Mouse (Mus musculus) forebrain, embryonic 16.5 days (tissue): ENCODE results near the gene Aldh3a2. TPM values are rescaled to one million over a fixed set of nuclear protein-coding genes. Genes with fewer than 3 reads are reported as not detected.

ENCODE experiments used
- ATAC-seq: fragments of 200-750 bp; cut with Nextera tagmentation; 2 replicates; pipeline ENCODE4 v1.8.0; 2017; ENCODE audit warnings: mild to moderate bottlenecking, moderate library complexity
- H3K27ac ChIP-seq: fragments of 300-500 bp; sonication (generic); 2 replicates; pipeline ENCODE4 v1.5.1; 2014; ENCODE audit warnings: low read length, control low read depth
- H3K27me3 ChIP-seq: fragments of 300-500 bp; sonication (generic); replicated peaks from 2 replicates; pipeline ENCODE4 v1.6.1; 2014; ENCODE audit warnings: low read length; ENCODE audit not compliant: control insufficient read depth, insufficient read depth
- H3K36me3 ChIP-seq: fragments of 300-500 bp; sonication (generic); 2 replicates; pipeline ENCODE4 v1.6.1; 2014; ENCODE audit not compliant: control insufficient read depth, insufficient read depth
- H3K4me1 ChIP-seq: fragments of 300-500 bp; sonication (generic); replicated peaks from 2 replicates; pipeline ENCODE4 v1.6.1; 2014; ENCODE audit warnings: low read length; ENCODE audit not compliant: control insufficient read depth, insufficient read depth
- H3K4me2 ChIP-seq: fragments of 300-500 bp; sonication (generic); 2 replicates; pipeline ENCODE4 v1.6.1; 2014; ENCODE audit warnings: mild to moderate bottlenecking, low read length, control low read depth
- H3K4me3 ChIP-seq: fragments of 300-500 bp; sonication (generic); replicated peaks from 2 replicates; pipeline ENCODE4 v1.5.1; 2014; ENCODE audit warnings: mild to moderate bottlenecking, low read length, control low read depth
- H3K9ac ChIP-seq: fragments of 300-500 bp; sonication (generic); replicated peaks from 2 replicates; pipeline ENCODE4 v1.6.1; 2014; ENCODE audit warnings: low read depth, low read length, control low read depth
- H3K9me3 ChIP-seq: fragments of 300-500 bp; sonication (generic); 2 replicates; pipeline ENCODE4 v1.6.1; 2016; ENCODE audit warnings: low read length; ENCODE audit not compliant: control insufficient read depth
- WGBS: fragments of 180-500 bp; shearing (Covaris S2); extraction: QIAGEN DNeasy Blood & Tissue Kit; methylation state at CpG from one replicate; pipeline ENCODE4 v1.1.7; 2014; 5-methylcytosine and 5-hydroxymethylcytosine counted together
- polyA plus RNA-seq: library from polyadenylated mRNA; unstranded; fragments of >200 nt; fragmentation: Nextera tagmentation; extraction: Ambion mirVana; gene quantifications from 2 replicates; pipeline ENCODE4 v1.2.1, GENCODE M21; 2015

The Aldh3a2 gene
- polyA plus RNA-seq, 1 experiment from 2014 or later = 29.5 TPM

GRCm38 (mm10) chr11:61208316-61208715 lies 58.9 kb downstream of the Aldh3a2 start:
- Histone ChIP-seq H3K27ac (no peak overlapping the region), H3K36me3 (no peaks in the 10 kb centered on the region), H3K4me2 (no peak overlapping the region), H3K4me1 (no peaks in the 10 kb centered on the region), H3K9ac (no peak overlapping the region), H3K4me3 (no peak overlapping the region), H3K27me3 (no peaks in the 10 kb centered on the region), H3K9me3 (no peaks in the 10 kb centered on the region)
- WGBS = 81% methylated on average over 10 of the region's 10 CpGs
- no peak for ATAC-seq

GRCm38 (mm10) chr11:61207487-61208246 lies 59.6 kb downstream of the Aldh3a2 start, which contains the start of gene Aldh3a1:
Gene Aldh3a1, plus strand, starts transcription at chr11:61207537.
- ATAC-seq = no peak
- H3K4me2 ChIP-seq = no peak within 1 kb of the TSS
- H3K9ac ChIP-seq = no peak within 1 kb of the TSS
- no peaks in the 10 kb centered on the region for H3K36me3 ChIP-seq
- no peak within 1 kb of the TSS for H3K4me3 ChIP-seq
- no peaks in the 10 kb centered on the region for H3K4me1 ChIP-seq
- 75% methylated on average over 10 of the region's 10 CpGs for WGBS
- no peaks in the 10 kb centered on the region for H3K9me3 ChIP-seq
- H3K27ac ChIP-seq = no peak within 1 kb of the TSS
- no peaks in the 10 kb centered on the region for H3K27me3 ChIP-seq

DNA sequence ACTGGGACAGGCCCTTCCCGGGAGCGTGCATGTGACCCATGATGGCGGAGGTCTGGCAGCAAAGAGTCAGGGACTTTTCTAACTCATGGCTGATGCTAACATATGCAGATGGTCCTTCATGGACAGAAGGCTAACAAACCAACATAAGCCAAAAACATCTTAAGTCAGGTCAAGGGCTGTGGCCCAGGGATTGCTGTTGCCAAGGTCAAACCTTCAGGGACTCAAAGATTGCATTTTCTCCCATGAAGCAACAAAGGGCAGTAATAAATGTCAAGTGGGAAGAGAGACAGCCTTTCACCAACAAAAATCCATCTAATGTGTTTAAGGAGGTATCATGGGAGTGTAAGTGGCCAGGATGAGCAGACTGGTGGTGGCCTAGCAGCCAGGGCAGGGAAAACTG lies 61.1 kb downstream of the Aldh3a2 start:
- 97% methylated on average over 3 of the region's 3 CpGs for WGBS
- H3K27ac ChIP-seq = no peak overlapping the region
- no peak overlapping the region for H3K9ac ChIP-seq
- no peaks in the 10 kb centered on the region for H3K9me3 ChIP-seq
- H3K36me3 ChIP-seq = no peaks in the 10 kb centered on the region
- H3K4me2 ChIP-seq = no peak overlapping the region
- H3K4me1 ChIP-seq = no peaks in the 10 kb centered on the region
- H3K27me3 ChIP-seq = no peaks in the 10 kb centered on the region
- no peak for ATAC-seq
- H3K4me3 ChIP-seq = no peak overlapping the region

DNA sequence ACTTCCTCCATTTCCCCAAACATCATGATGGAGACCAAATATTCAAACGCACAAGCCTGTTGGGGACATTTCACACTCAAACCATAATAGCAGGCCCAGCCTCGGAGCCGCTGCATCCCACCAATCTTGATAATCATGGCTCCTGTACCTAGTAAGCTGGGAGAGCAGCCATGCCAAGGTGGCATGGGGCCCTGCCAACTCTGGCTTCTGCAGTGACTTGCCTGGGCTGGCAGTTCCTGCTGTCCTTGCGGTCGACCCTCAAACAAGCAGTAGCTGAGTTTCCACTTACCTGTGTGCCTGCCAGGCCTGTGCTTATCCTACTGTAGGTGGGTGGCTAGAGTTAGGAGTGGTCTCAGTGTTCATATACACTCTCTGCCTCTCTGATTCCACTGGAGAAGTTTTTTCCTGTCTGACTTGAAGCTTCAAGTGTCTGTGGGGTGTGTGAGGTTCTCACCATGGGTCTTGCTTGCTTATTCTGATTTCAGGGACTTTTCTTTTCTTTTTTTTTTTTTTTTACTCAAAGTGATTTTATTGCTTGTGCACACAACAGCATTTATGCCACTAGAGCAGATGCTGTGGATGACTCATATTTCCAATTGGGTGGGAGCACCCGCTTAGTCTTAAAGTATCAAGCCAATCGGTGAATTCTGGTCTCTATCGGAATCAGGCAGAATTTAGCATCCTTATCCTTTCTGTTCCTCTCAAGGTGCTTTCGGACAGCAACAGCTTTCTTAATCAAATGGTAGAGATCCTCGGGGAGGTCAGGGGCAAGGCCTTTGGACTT lies 61.9 kb downstream of the Aldh3a2 start:
- Histone ChIP-seq H3K9ac (no peak overlapping the region), H3K27ac (no peak overlapping the region), H3K27me3 (no peaks in the 10 kb centered on the region), H3K9me3 (no peaks in the 10 kb centered on the region), H3K4me3 (no peak overlapping the region), H3K4me1 (no peaks in the 10 kb centered on the region), H3K4me2 (no peak overlapping the region), H3K36me3 (no peaks in the 10 kb centered on the region)
- ATAC-seq = no peak
- 89% methylated on average over 9 of the region's 10 CpGs for WGBS

- Histone ChIP-seq H3K27ac (no peak overlapping the region), H3K9ac (no peak overlapping the region), H3K4me2 (no peak overlapping the region), H3K9me3 (no peaks in the 10 kb centered on the region), H3K27me3 (no peaks in the 10 kb centered on the region), H3K36me3 (no peaks in the 10 kb centered on the region), H3K4me1 (peaks cover 4% of the 10 kb centered on the region; the same call in 1 of the 2 replicates), H3K4me3 (no peak overlapping the region)
- 81% methylated on average over 2 of the region's 2 CpGs for WGBS
- ATAC-seq = no peak
Measured at GRCm38 (mm10) chr11:61202810-61203209, 64.5 kb downstream of the Aldh3a2 start.

DNA sequence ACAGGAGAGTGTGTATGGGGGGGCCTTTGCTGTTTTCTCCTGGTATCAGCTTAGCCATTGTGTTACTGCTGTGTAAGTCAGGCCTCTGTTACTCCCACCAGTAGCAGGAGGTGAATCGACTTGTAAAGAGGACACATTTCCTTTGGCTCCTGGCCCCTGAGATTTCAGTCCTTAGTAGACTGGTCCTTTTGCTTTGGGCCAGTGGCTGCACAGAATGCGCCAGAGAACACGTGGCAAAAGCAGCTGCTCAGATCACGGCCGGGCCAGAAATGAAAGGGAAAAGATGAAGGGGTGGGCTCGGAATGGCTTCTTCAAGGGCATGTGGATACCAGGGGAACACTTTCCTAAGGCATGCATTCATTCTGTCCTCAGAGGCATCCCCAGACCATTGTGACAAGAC lies 65.1 kb downstream of the Aldh3a2 start:
- 58% methylated on average over 6 of the region's 6 CpGs for WGBS
- Histone ChIP-seq H3K27ac (no peak overlapping the region), H3K36me3 (no peaks in the 10 kb centered on the region), H3K4me1 (peaks cover 4% of the 10 kb centered on the region; the same call in 1 of the 2 replicates), H3K4me3 (no peak overlapping the region), H3K27me3 (no peaks in the 10 kb centered on the region), H3K9ac (no peak overlapping the region), H3K9me3 (no peaks in the 10 kb centered on the region), H3K4me2 (no peak overlapping the region)
- no peak for ATAC-seq

DNA sequence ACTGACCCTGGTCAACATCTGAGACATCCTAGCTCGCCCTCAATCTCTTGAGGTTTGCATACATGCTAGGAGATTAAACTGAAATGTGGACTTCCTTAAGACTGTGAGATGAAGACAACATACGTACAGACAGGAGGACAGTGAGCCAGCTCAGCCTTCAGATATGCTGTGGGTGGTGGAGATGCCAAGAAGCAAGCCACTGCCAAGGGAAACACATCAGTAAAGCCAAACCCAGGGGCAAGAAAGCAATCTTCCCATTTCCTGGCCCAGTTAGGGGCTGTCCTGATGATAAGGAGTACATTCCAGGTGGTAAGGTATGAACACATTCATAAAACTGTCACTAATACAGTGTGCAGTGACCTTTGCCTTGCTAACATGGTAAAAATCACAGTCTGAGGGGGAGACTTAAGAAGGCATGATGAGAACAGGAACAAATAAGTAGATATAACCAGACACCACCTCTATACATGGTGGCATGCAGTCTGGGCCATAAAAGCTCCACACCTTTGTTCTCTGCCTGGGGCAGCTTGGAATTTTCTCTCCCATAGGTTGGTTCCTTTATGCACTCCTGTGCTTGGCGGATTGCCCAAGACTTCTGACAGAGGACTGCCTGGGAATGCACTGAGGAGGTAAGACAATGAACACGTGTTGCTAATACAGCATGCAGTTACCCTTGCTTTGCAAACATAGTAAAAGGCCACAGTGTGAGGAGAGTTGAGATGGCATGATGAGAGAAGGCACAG lies 67.5 kb downstream of the Aldh3a2 start:
- ATAC-seq = no peak

DNA sequence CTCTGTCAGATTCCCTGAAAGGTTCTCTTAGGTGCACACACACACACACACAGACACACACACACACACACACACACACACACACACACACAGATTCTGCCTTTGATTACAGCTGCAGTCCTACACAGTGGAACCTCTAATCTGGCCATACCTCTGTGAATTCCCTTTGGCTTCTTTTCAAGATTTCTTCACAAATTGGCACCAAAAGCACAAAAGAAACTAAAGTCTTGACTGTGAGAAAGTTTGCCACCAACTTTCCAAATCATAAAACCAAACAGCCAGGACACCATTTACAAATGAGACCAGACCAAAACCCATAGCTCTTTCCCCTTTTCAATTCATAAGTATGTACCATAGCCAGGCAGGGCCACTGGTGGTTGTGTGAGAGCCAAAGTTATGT lies 69.3 kb downstream of the Aldh3a2 start:
- Histone ChIP-seq H3K36me3 (no peaks in the 10 kb centered on the region), H3K4me3 (no peak overlapping the region), H3K9ac (no peak overlapping the region), H3K27me3 (no peaks in the 10 kb centered on the region; the same call in 1 of the 2 replicates), H3K27ac (no peak overlapping the region), H3K4me1 (peaks cover 4% of the 10 kb centered on the region; the same call in 1 of the 2 replicates), H3K4me2 (no peak overlapping the region), H3K9me3 (no peaks in the 10 kb centered on the region)
- ATAC-seq = no peak

More for the DNA sequence above, 67.5 kb downstream of the Aldh3a2 start:
- WGBS = 56% methylated on average over 4 of the region's 4 CpGs
- H3K9me3 ChIP-seq = no peaks in the 10 kb centered on the region
- H3K4me3 ChIP-seq = no peak overlapping the region
- no peak overlapping the region for H3K4me2 ChIP-seq
- no peaks in the 10 kb centered on the region for H3K36me3 ChIP-seq
- no peaks in the 10 kb centered on the region for H3K27me3 ChIP-seq
- no peak overlapping the region for H3K27ac ChIP-seq
- peaks cover 4% of the 10 kb centered on the region; the same call in 1 of the 2 replicates for H3K4me1 ChIP-seq
- no peak overlapping the region for H3K9ac ChIP-seq
